Mouse (Mus musculus) kidney, adult 2 months (tissue): ENCODE measurements at regions not wholly inside any gene's neighbourhood (a gene's known extent, or its start where the extent isn't known, plus 50 kb on each side); places are given as distances from the start of the nearest gene placed in this dataset.

ENCODE experiments used
- CTCF ChIP-seq: fragments of 200-500 bp; conservative IDR thresholded peaks from 2 replicates; pipeline ENCODE4 v1.5.1; 2011; ENCODE audit warnings: low read depth, mild to moderate bottlenecking, control low read depth, low read length, moderate library complexity, mixed read lengths; ENCODE audit not compliant: insufficient read depth, insufficient read length
- POLR2A ChIP-seq: fragments of 200-500 bp; IDR thresholded peaks from one replicate; pipeline ENCODE4 v1.6.1; 2011; ENCODE audit warnings: low read depth, low read length, control low read depth

- TF ChIP-seq POLR2A, result no peak
- TF ChIP-seq CTCF, result no peak
Measured at GRCm38 (mm10) chr6:67159726-67160523, 78.1 kb upstream of the Serbp1 start.
